Mouse (Mus musculus) hindbrain, embryonic 14.5 days (tissue): ENCODE results near the gene Actg2. TPM values are rescaled to one million over a fixed set of nuclear protein-coding genes. Genes with fewer than 3 reads are reported as not detected.

Source experiments
- ATAC-seq: fragments of 200-750 bp; cut with Nextera tagmentation; 2 replicates; pipeline ENCODE4 v1.8.0; 2017; ENCODE audit warnings: moderate number of reproducible peaks, mild to moderate bottlenecking, moderate TSS enrichment, moderate library complexity; ENCODE audit not compliant: low FRiP score
- DNase-seq: peaks from one replicate; pipeline ENCODE4 v3.0.0-alpha.2; 2015; ENCODE audit warnings: low spot score
- H3K27ac ChIP-seq: fragments of 300-500 bp; sonication (generic); 2 replicates; pipeline ENCODE4 v1.5.1; 2014; ENCODE audit warnings: mild to moderate bottlenecking, moderate library complexity
- H3K27me3 ChIP-seq: fragments of 300-500 bp; sonication (generic); 2 replicates; pipeline ENCODE4 v1.6.1; 2014; ENCODE audit warnings: mild to moderate bottlenecking, low read length, mixed read lengths; ENCODE audit not compliant: control insufficient read depth, insufficient read depth
- H3K36me3 ChIP-seq: fragments of 300-500 bp; sonication (generic); replicated peaks from 2 replicates; pipeline ENCODE4 v1.6.1; 2014; ENCODE audit not compliant: control insufficient read depth, insufficient read depth
- H3K4me1 ChIP-seq: fragments of 300-500 bp; sonication (generic); replicated peaks from 2 replicates; pipeline ENCODE4 v1.6.1; 2014; ENCODE audit warnings: antibody characterized with exemption, low read length, mixed read lengths; ENCODE audit not compliant: control insufficient read depth, insufficient read depth
- H3K4me2 ChIP-seq: fragments of 300-500 bp; sonication (generic); replicated peaks from 2 replicates; pipeline ENCODE4 v1.6.1; 2014; ENCODE audit warnings: mild to moderate bottlenecking, moderate library complexity
- H3K4me3 ChIP-seq: fragments of 300-500 bp; sonication (generic); replicated peaks from 2 replicates; pipeline ENCODE4 v1.5.1; 2014; ENCODE audit warnings: mild to moderate bottlenecking, low read length
- H3K9ac ChIP-seq: fragments of 300-500 bp; sonication (generic); 2 replicates; pipeline ENCODE4 v1.6.1; 2014
- H3K9me3 ChIP-seq: fragments of 300-500 bp; sonication (generic); 2 replicates; pipeline ENCODE4 v1.6.1; 2016; ENCODE audit warnings: low read length; ENCODE audit not compliant: control insufficient read depth
- WGBS: fragments of 180-500 bp; shearing (Covaris S2); extraction: QIAGEN DNeasy Blood & Tissue Kit; methylation state at CpG from one replicate; pipeline ENCODE4 v1.1.7; 2014; 5-methylcytosine and 5-hydroxymethylcytosine counted together
- polyA plus RNA-seq: library from polyadenylated mRNA; unstranded; fragments of >200 nt; fragmentation: Nextera tagmentation; extraction: Ambion mirVana; gene quantifications from 2 replicates; pipeline ENCODE4 v1.2.1, GENCODE M21; 2014

Gene Actg2
- polyA plus RNA-seq, 1 experiment from 2014 or later = 3.3 TPM

GRCm38 (mm10) chr6:83521784-83522183 lies 14.3 kb downstream of the Actg2 start:
- Histone ChIP-seq H3K4me1 (no peaks in the 10 kb centered on the region), H3K36me3 (no peaks in the 10 kb centered on the region), H3K4me3 (no peak overlapping the region), H3K27ac (no peak overlapping the region), H3K9ac (no peak overlapping the region), H3K4me2 (no peak overlapping the region), H3K9me3 (no peaks in the 10 kb centered on the region), H3K27me3 (no peaks in the 10 kb centered on the region)
- ATAC-seq = no peak
- 75% methylated on average over 6 of the region's 6 CpGs for WGBS
- no peak for DNase-seq

- no peak overlapping the region for H3K4me2 ChIP-seq
- H3K4me3 ChIP-seq = no peak overlapping the region
- WGBS = 86% methylated on average over 3 of the region's 3 CpGs
- H3K27ac ChIP-seq = no peak overlapping the region
- no peaks in the 10 kb centered on the region for H3K4me1 ChIP-seq
- no peaks in the 10 kb centered on the region for H3K36me3 ChIP-seq
- H3K9me3 ChIP-seq = no peaks in the 10 kb centered on the region
- no peaks in the 10 kb centered on the region for H3K27me3 ChIP-seq
- no peak overlapping the region for H3K9ac ChIP-seq
- DNase-seq (no peak), ATAC-seq (no peak)
These were observed 17.4 kb downstream of the Actg2 start for GRCm38 (mm10) chr6:83518637-83519036.

- Histone ChIP-seq H3K27me3 (no peaks in the 10 kb centered on the region), H3K9ac (no peak overlapping the region), H3K4me2 (no peak overlapping the region), H3K9me3 (no peaks in the 10 kb centered on the region), H3K4me1 (no peaks in the 10 kb centered on the region), H3K36me3 (no peaks in the 10 kb centered on the region), H3K4me3 (no peak overlapping the region), H3K27ac (no peak overlapping the region)
- no peak for ATAC-seq
- DNase-seq = no peak
- WGBS = 80% methylated on average over 3 of the region's 3 CpGs
These were observed 20.9 kb downstream of the Actg2 start for GRCm38 (mm10) chr6:83515172-83515571.

- DNase-seq (peak; percentile 65), ATAC-seq (no peak)
- Histone ChIP-seq H3K36me3 (no peaks in the 10 kb centered on the region), H3K4me1 (no peaks in the 10 kb centered on the region), H3K4me3 (no peak overlapping the region), H3K27me3 (no peaks in the 10 kb centered on the region), H3K27ac (no peak overlapping the region), H3K9me3 (no peaks in the 10 kb centered on the region), H3K9ac (no peak overlapping the region), H3K4me2 (no peak overlapping the region)
- whole genome bisulfite sequencing = 27% methylated on average over 1 of the region's 1 CpGs
These were observed 23.6 kb downstream of the Actg2 start for GRCm38 (mm10) chr6:83512495-83512894.

- H3K9me3 ChIP-seq = no peaks in the 10 kb centered on the region
- no peak overlapping the region for H3K9ac ChIP-seq
- no peaks in the 10 kb centered on the region for H3K27me3 ChIP-seq
- WGBS = 73% methylated on average over 2 of the region's 2 CpGs
- DNase-seq (no peak), ATAC-seq (no peak)
- H3K27ac ChIP-seq = no peak overlapping the region
- H3K36me3 ChIP-seq = no peaks in the 10 kb centered on the region
- peaks cover 13% of the 10 kb centered on the region for H3K4me1 ChIP-seq
- H3K4me3 ChIP-seq = no peak overlapping the region
- H3K4me2 ChIP-seq = no peak overlapping the region
These were observed 25.9 kb downstream of the Actg2 start for GRCm38 (mm10) chr6:83510210-83510609.

- 43% methylated on average over 8 of the region's 8 CpGs for WGBS
- no peak overlapping the region for H3K4me2 ChIP-seq
- H3K9ac ChIP-seq = 0 out of 2 replicates have a peak overlapping the region, but pooled peaks have one; percentile 24
- H3K4me3 ChIP-seq = no peak overlapping the region
- H3K36me3 ChIP-seq = no peaks in the 10 kb centered on the region
- no peak overlapping the region for H3K27ac ChIP-seq
- DNase-seq = no peak
- no peaks in the 10 kb centered on the region for H3K9me3 ChIP-seq
- peaks cover 14% of the 10 kb centered on the region for H3K4me1 ChIP-seq
- no peaks in the 10 kb centered on the region for H3K27me3 ChIP-seq
- ATAC-seq = no peak
These were observed 26.6 kb downstream of the Actg2 start for GRCm38 (mm10) chr6:83509442-83509841.

GRCm38 (mm10) chr6:83507168-83507546 lies 28.9 kb downstream of the Actg2 start:
- H3K4me3 ChIP-seq = peak overlapping the region; percentile 82
- peak overlapping the region; percentile 57 for H3K4me2 ChIP-seq
- WGBS = 34% methylated on average over 6 of the region's 6 CpGs
- 0 out of 2 replicates have a peak, but pooled peaks cover 4% of the 10 kb centered on the region for H3K36me3 ChIP-seq
- peak overlapping the region; percentile 95 for H3K27ac ChIP-seq
- no peaks in the 10 kb centered on the region for H3K9me3 ChIP-seq
- ATAC-seq (0 out of 2 replicates have a peak, but pooled peaks have one; percentile 15), DNase-seq (no peak)
- H3K9ac ChIP-seq = peak overlapping the region; percentile 89
- peaks cover 14% of the 10 kb centered on the region for H3K4me1 ChIP-seq
- no peaks in the 10 kb centered on the region for H3K27me3 ChIP-seq

- peak within 1 kb of the TSS; percentile 82 for H3K4me3 ChIP-seq
- ATAC-seq = peak; percentile 99
- H3K4me2 ChIP-seq = peak within 1 kb of the TSS; percentile 57
- H3K4me1 ChIP-seq = peaks cover 14% of the 10 kb centered on the region
- 0 out of 2 replicates have a peak, but pooled peaks cover 4% of the 10 kb centered on the region for H3K36me3 ChIP-seq
- peak within 1 kb of the TSS; percentile 95 for H3K27ac ChIP-seq
- H3K9me3 ChIP-seq = no peaks in the 10 kb centered on the region
- H3K27me3 ChIP-seq = no peaks in the 10 kb centered on the region
- peak within 1 kb of the TSS; percentile 89 for H3K9ac ChIP-seq
- peak; percentile 99 for DNase-seq
- WGBS = under 1% methylated on average over 54 of the region's 54 CpGs
These were observed 29.6 kb downstream of the Actg2 start, which contains the start of gene Dguok for GRCm38 (mm10) chr6:83506258-83507167. Gene Dguok, minus strand, starts transcription at chr6:83506969.

- 94% methylated on average over 4 of the region's 4 CpGs for WGBS
- ATAC-seq = no peak
- 0 out of 2 replicates have a peak, but pooled peaks cover 4% of the 10 kb centered on the region for H3K36me3 ChIP-seq
- no peaks in the 10 kb centered on the region for H3K27me3 ChIP-seq
- peak overlapping the region; percentile 82 for H3K4me3 ChIP-seq
- no peaks in the 10 kb centered on the region for H3K9me3 ChIP-seq
- DNase-seq = no peak
- H3K27ac ChIP-seq = peak overlapping the region; percentile 95; the same call in 1 of the 2 replicates
- peaks cover 14% of the 10 kb centered on the region for H3K4me1 ChIP-seq
- H3K9ac ChIP-seq = peak overlapping the region; percentile 89; the same call in 1 of the 2 replicates
- H3K4me2 ChIP-seq = peak overlapping the region; percentile 57
These were observed 30.5 kb downstream of the Actg2 start for GRCm38 (mm10) chr6:83505554-83505953.
